Mouse (Mus musculus) cerebellum, postnatal 36 days (tissue): ENCODE measurements at regions not wholly inside any gene's neighbourhood (a gene's known extent, or its start where the extent isn't known, plus 50 kb on each side); places are given as distances from the start of the nearest gene placed in this dataset.

ENCODE experiments used
- DNase-seq, 2 experiments: peaks; one replicate each; pipeline ENCODE4 v3.0.0; 2021 to 2022; ENCODE audit warnings: mixed read lengths in 2 of 2

DNA sequence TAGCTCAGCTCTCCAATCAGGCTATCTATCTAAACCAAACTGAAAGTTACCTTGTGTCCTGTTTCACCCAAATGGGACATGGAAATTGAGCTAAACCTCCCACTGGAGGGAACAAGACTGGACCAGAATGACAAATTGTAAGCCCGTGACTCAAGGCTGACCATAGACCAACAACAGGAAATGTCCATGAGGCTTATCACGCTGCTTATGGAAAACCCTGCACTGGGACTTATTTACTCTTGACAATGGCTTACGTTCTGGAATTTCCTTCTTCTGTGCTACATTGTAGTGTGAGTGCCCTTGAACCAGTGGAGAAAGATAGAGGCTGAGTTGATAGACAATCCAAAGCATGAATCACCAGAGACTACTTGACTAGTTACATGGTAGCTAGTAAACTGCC is 87.5 kb upstream of the Phactr1 start:
- no peak for DNase-seq

DNA sequence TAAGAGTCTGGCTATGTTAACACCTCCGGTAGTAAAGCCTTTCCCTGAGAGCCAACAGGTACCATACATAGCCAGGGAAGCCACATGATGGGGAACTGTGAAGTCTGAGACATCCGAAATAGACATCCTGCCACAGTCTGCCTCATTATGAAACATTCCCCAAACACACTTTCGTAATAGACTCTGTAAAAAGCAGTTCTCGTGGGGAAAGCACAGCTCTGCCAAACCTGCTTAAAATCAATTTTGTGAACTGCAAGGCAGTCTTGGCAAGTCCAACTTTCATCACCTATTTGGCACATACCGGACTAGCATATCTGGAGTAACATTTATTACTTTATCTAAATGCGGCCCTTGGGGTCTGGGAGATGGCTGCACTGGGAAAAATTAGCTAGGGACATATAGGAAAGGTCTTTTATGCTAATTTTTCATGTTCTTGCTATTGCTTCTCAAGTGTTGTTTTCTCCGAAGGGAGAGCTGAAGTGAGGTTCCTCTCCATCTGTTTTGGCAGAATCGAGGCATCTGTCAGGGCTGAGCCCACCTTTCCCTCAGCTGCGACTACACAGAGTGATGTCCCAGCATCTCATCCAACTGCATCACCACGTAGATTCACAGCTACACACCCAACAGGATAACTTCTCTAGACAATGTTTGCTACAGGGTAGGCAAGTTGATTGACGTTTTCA is 86.8 kb upstream of the Phactr1 start:
- DNase-seq: no peak

DNA sequence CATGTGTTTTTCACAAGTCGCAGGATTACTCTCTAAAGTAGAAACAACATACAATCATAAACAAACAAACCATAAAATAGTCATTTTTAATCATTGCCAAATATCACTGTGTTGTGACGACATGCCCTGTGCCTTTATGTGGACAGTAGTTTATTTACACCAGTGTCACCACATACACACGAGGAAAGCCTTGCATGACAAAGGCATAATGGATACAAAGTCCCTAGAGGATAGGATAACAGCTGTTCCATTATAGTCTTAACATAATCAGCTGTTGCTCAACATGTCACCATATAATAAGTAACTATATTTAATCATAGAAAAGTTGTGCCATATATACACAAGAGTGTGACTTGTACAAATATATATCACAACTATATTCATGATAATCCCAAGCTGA is 85.2 kb upstream of the Phactr1 start:
- no peak for DNase-seq

DNA sequence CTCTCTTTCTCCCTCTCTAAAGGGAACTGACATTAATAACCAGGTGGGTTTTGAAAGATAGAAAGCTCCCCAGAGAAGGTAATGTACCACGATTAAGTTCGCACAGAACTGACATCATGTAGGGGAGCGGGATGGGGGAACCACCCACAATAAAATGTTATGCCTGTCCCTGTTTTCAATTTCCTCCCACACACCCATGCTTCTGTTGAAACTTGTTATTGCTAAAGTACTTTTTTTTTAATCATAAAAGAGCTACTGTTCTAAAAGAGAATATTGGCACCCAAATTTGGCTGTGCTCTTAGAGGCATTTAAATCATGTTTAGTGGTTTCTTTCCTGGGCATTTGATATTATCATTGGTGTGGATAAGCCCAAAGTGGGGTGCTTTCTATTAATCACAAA is 82.6 kb upstream of the Phactr1 start:
- no peak for DNase-seq

DNA sequence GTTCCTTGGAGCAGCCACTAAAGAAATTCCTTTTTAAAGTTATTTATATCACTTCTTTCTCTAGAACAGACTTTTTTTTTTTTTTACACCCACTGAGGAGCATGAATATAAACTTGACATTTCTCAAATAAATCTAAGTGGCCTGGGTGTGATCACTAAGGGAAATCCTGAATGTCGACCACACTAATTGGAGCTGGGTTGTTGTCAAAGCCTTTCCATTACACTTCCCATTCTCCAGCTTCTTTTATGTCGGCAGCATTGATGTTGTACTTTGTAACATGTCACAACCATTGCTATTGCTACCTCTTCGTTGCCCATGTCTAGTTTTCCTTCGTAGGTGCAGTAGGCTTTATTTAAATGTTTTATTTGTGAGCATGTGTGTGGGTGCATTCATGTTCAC is 77.1 kb upstream of the Phactr1 start:
- no peak for DNase-seq

DNA sequence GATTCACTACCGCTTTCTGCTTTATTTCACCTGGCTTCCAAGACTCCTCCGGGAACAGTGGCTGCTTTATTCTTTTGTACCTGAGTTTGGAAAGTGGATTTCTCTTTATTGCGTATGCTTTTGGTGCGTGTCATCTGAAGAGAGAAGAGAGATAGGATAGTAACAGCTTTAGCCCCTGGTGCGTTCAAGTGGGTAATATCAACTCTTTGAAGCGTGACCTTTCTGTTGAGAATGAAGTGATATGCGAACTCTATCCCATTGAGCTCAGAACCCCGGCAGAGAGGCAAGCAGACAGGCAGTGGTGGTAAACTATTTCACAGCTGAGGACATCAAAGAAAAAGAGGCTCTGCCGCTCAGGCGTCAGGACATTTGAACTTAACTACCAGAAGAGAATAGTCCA is 72.7 kb upstream of the Phactr1 start:
- no peak for DNase-seq

DNA sequence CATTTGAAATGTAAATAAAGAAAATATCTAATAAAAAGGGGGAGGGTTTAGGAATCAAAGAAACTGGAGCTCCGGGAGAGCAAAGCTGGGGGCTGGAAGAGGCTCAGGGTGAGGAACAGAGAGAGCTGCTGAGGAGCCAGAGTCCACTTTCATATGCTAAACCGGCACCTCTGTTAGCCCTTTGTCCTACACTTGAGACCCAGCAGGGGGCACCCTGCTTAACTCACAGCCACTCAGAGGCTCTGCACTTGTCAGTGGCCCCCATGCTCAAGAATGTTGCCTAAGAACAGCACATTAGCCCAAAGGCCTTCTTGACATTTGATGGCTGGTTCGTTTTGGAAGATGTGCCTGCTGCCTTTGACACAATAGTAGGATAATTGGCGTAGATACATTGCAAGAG is 71.5 kb upstream of the Phactr1 start:
- DNase-seq: no peak

DNA sequence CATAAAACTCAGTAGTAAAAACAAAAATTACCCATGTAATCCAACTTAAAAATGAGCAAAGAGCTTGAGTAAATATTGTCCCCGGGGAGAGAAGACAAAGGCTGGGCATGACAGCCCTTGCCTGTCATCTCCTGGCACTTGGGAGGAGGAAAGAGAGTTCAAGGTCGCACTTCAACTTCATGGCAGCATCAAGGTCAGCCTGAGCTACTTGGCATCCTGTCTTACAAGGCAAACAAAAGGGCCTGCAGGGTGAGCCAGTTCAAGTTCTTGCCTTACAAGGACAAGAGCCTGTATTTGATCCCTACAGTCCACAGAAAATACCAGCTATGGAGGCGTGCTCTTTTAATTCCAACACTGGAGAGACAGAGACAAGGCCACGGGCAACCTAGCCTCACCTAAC is 67.1 kb upstream of the Phactr1 start:
- no peak for DNase-seq

DNA sequence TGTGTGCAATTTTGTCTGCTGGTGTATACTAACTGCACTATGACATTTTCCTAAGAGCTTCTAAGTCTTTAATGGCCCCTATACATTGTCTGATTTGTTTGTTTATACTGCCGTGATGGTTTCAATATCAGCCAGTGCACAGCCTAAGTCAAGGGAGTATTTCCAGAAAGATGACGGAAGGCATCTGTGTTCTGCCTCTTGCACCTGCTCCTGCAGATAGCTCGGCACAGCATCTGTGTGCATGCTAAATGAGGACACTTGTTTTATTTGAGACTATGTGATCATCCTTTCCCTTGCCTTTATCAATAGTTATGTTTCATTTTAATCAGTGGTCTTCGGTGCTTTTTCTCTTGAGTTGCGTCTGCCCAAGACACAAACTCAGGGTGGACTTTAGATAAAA is 64.6 kb upstream of the Phactr1 start:
- DNase-seq: no peak

DNA sequence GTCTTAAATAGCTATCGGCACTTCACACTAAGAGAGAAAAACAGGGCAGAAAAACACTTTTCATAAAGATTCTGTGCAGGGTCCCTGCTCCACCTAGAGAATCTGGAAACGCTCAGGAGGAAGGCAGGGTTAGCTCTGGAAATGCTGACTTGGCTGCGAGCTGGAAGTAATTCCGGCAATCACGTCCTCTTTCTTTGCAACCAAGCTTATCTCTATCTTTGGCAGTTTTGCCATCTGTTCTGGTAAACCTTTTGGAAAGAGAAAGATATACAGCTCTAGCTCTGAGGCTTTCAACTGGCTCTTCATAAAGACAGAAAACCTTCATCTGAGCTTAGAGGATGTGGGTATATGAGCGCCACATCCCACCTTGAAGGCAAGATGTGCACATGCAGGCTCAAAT is 63.2 kb upstream of the Phactr1 start:
- DNase-seq: no peak

DNA sequence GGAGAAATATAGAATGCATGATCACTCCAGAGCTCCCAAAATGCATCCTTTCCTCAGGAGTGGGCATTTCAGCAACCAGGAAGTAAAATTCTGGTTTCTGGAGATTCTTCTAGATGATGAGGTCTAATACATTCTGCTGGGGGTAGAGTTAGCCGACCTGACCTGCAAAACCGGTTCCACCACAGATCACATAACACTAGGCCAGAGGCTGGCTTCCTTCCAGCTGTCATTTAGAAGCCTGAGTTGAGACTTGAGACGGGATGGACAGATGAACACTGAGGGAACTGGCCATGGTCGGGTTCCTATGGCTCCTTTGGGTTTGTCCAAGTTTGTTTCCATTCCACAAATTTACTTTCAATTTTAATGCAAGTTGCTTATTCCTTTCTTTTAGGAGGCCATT is 62.6 kb upstream of the Phactr1 start:
- DNase-seq: no peak

DNA sequence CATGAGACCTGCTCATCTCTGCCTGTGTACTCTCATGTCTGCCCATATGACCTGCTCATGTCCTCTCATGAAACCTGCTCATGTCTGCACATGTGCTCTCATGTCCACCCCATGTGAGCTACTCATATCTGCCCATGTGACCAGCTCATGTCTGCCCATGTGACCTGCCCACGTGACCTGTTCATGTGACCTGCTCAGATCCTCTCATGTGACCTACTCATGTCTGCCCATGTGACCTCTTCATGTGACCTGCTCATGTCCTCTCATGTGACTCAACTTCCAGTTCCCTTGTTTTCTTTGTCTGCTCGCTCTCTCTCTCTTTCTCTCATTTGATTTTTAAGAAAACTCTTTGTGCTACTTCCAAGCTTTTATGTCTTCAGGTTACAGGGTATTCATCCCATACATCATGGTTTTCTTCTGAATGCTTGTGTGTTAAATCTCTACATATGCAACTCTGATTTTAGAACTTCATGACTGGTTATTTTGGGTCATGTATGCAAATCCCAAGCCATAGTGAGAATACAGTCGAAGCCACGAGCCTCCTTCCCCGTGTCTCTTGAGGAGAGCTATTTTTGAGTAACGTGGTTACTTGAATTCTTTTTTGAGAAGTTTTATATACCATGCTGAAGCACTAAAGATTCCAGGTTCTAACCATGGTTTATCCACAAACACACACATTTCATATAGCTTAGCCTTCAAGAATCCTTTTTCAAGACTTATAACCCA is 60.7 kb upstream of the Phactr1 start:
- no peak for DNase-seq

DNA sequence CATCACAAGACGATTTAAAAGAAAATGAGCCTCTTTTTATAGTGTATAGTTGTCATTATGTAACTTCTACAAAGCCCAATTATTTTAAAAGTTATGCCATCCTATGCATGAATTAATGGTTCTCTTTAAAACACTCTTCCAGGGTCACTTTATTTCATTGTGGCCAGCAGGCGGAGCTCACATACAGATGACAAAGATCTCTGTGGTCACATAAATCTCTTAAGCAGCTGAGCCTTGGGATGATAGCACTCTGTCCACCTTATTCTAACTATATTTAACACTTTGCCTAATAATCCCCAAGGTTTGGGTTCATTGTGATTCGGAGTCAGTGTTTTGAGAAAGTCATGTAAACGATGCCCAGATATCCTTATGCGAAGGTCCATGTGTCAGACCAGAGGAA is 56.9 kb upstream of the Phactr1 start:
- peak; percentile 45 to 56 for DNase-seq
